Mouse (Mus musculus) small intestine, adult 2 months (tissue): ENCODE results near the gene Myh9.

Experiments
- CTCF ChIP-seq: fragments of 200-500 bp; IDR thresholded peaks from 2 replicates; pipeline ENCODE4 v1.5.1; 2012; ENCODE audit warnings: low read depth, mild to moderate bottlenecking, control low read depth, inconsistent platforms, low read length, moderate library complexity, mixed read lengths; ENCODE audit not compliant: insufficient replicate concordance, insufficient read length; ENCODE audit errors: extremely low read depth
- POLR2A ChIP-seq: fragments of 200-500 bp; IDR thresholded peaks from 2 replicates; pipeline ENCODE4 v1.6.1; 2012; ENCODE audit warnings: low read depth, mild to moderate bottlenecking, control low read depth, inconsistent platforms, low read length, moderate library complexity

- TF ChIP-seq CTCF (no peak), POLR2A (no peak)
These were observed 9.2 kb upstream of the Myh9 start for GRCm38 (mm10) chr15:77851136-77851535.
